Mouse (Mus musculus) stomach, embryonic 16.5 days (tissue): Measurements from ENCODE around the gene Espn. TPM values are rescaled to one million over a fixed set of nuclear protein-coding genes. Genes with fewer than 3 reads are reported as not detected.

Experiments used
- ATAC-seq: fragments of 200-750 bp; cut with Nextera tagmentation; 2 replicates; pipeline ENCODE4 v1.8.0; 2017; ENCODE audit warnings: moderate number of reproducible peaks, moderate TSS enrichment; ENCODE audit not compliant: insufficient read depth, low FRiP score
- H3K27ac ChIP-seq: fragments of 300-500 bp; sonication (generic); 2 replicates; pipeline ENCODE4 v1.5.1; 2014; ENCODE audit warnings: low read length
- H3K27me3 ChIP-seq: fragments of 300-500 bp; sonication (generic); 2 replicates; pipeline ENCODE4 v1.6.1; 2014; ENCODE audit warnings: low read length, control low read depth, mixed read lengths; ENCODE audit not compliant: control insufficient read depth, insufficient read depth
- H3K36me3 ChIP-seq: fragments of 300-500 bp; sonication (generic); 2 replicates; pipeline ENCODE4 v1.6.1; 2014; ENCODE audit warnings: low read length; ENCODE audit not compliant: control insufficient read depth, insufficient read depth
- H3K4me1 ChIP-seq: fragments of 300-500 bp; sonication (generic); 2 replicates; pipeline ENCODE4 v1.6.1; 2014; ENCODE audit warnings: low read length, control low read depth, mixed read lengths; ENCODE audit not compliant: control insufficient read depth, insufficient read depth
- H3K4me2 ChIP-seq: fragments of 300-500 bp; sonication (generic); 2 replicates; pipeline ENCODE4 v1.6.1; 2014; ENCODE audit warnings: low read depth, low read length, mixed read lengths
- H3K4me3 ChIP-seq: fragments of 300-500 bp; sonication (generic); replicated peaks from 2 replicates; pipeline ENCODE4 v1.5.1; 2014; ENCODE audit warnings: mild to moderate bottlenecking, low read length
- H3K9ac ChIP-seq: fragments of 300-500 bp; sonication (generic); 2 replicates; pipeline ENCODE4 v1.6.1; 2014; ENCODE audit warnings: low read length
- H3K9me3 ChIP-seq: fragments of 300-500 bp; sonication (generic); replicated peaks from 2 replicates; pipeline ENCODE4 v1.6.1; 2016; ENCODE audit warnings: low read length, control low read depth; ENCODE audit not compliant: control insufficient read depth
- WGBS: fragments of 180-500 bp; shearing (Covaris S2); extraction: QIAGEN DNeasy Blood & Tissue Kit; methylation state at CpG from one replicate; pipeline ENCODE4 v1.1.7; 2014; 5-methylcytosine and 5-hydroxymethylcytosine counted together
- polyA plus RNA-seq: library from polyadenylated mRNA; unstranded; fragments of >200 nt; fragmentation: Nextera tagmentation; extraction: Ambion mirVana; gene quantifications from 2 replicates; pipeline ENCODE4 v1.2.1, GENCODE M21; 2015

The Espn gene
- polyA plus RNA-seq, 1 experiment from 2014 or later, result 9.1 TPM

DNA sequence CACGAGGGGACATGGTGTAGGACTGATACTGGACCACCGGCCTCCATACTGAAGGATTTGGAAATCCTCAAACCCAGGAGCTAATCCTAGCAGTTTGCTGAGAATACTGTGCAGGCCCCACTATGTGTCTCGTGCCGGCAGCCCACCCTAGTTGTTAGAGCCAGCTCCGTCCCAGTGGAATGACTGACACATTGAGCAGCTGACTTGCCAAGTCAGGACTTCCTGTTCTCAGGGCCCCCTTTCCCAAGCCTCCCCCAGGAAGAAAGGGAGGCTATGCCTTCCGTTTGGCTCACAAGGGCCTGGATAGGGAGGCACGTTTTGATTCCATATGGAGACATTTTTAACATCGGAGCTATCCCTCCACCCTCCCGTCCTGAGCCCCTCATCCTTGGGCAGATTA lies 62.0 kb downstream of the Espn start:
- no peak for ATAC-seq
- peaks cover 19% of the 10 kb centered on the region for H3K4me1 ChIP-seq
- WGBS, result 79% methylated on average over 9 of the region's 9 CpGs
- no peaks in the 10 kb centered on the region for H3K36me3 ChIP-seq
- H3K9me3 ChIP-seq, result no peaks in the 10 kb centered on the region; the same call in 1 of the 2 replicates
- no peaks in the 10 kb centered on the region for H3K27me3 ChIP-seq
- H3K4me3 ChIP-seq, result no peak overlapping the region
- no peak overlapping the region for H3K4me2 ChIP-seq
- H3K27ac ChIP-seq, result no peak overlapping the region
- no peak overlapping the region for H3K9ac ChIP-seq

DNA sequence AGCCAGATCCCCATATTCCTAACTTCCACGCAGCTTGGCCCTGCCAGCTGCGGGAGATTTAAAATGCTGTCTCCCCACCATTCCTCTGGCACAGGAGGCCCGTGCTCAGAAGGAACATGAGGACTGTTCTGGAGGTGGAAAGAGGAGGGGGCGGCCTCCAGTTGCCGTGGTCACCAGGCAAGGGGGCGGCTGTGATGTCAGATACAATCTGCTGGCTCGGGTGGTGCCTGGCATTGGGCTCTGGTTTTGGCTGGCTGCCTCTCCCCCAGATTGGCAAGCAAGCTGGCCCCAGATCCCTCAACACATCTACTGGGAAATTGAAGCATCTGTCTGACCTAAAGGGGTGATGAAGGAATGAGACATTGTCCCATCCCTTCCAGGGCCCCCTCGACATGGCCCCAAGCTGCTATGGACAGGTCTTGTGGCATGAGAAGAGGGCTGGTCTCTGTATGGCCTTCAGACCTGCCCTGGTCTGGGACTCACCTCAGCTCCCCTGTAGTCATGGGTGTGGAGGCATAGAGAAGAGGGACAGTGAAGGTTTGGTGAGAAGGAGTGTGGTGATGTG lies 63.5 kb downstream of the Espn start:
- H3K4me3 ChIP-seq, result no peak overlapping the region
- H3K27me3 ChIP-seq, result no peaks in the 10 kb centered on the region
- 0 out of 2 replicates have a peak overlapping the region, but pooled peaks have one; percentile 90 for H3K9ac ChIP-seq
- no peaks in the 10 kb centered on the region; the same call in 1 of the 2 replicates for H3K9me3 ChIP-seq
- no peak for ATAC-seq
- 58% methylated on average over 8 of the region's 8 CpGs for WGBS
- no peaks in the 10 kb centered on the region for H3K36me3 ChIP-seq
- no peak overlapping the region for H3K27ac ChIP-seq
- peaks cover 19% of the 10 kb centered on the region for H3K4me1 ChIP-seq
- no peak overlapping the region; the same call in 1 of the 2 replicates for H3K4me2 ChIP-seq

DNA sequence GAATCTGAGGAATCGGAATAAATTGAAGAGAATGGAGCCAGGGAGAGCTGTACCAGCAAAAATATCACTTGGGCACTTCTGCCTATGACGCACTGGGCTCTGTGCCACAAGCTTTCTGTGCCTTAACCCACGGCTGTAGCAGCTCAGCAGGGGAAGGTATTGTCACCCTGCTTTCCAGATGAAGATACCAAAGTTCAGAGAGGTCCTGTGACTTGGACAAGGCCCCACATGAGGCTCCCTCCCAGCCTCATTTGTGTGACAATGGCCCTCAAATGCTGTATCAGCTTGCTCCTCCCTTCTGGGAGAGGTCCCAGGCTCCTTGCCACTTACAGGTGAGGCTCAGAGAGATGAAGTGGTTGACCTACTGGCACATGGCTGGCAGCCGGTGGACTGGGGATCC lies 64.0 kb downstream of the Espn start:
- H3K9ac ChIP-seq, result peak overlapping the region; percentile 90; the same call in 1 of the 2 replicates
- 53% methylated on average over 4 of the region's 4 CpGs for WGBS
- peaks cover 19% of the 10 kb centered on the region for H3K4me1 ChIP-seq
- no peaks in the 10 kb centered on the region for H3K27me3 ChIP-seq
- peak overlapping the region; percentile 81; the same call in 1 of the 2 replicates for H3K4me3 ChIP-seq
- H3K36me3 ChIP-seq, result no peaks in the 10 kb centered on the region
- H3K9me3 ChIP-seq, result no peaks in the 10 kb centered on the region; the same call in 1 of the 2 replicates
- H3K4me2 ChIP-seq, result peak overlapping the region; percentile 88
- H3K27ac ChIP-seq, result no peak overlapping the region
- ATAC-seq, result no peak

DNA sequence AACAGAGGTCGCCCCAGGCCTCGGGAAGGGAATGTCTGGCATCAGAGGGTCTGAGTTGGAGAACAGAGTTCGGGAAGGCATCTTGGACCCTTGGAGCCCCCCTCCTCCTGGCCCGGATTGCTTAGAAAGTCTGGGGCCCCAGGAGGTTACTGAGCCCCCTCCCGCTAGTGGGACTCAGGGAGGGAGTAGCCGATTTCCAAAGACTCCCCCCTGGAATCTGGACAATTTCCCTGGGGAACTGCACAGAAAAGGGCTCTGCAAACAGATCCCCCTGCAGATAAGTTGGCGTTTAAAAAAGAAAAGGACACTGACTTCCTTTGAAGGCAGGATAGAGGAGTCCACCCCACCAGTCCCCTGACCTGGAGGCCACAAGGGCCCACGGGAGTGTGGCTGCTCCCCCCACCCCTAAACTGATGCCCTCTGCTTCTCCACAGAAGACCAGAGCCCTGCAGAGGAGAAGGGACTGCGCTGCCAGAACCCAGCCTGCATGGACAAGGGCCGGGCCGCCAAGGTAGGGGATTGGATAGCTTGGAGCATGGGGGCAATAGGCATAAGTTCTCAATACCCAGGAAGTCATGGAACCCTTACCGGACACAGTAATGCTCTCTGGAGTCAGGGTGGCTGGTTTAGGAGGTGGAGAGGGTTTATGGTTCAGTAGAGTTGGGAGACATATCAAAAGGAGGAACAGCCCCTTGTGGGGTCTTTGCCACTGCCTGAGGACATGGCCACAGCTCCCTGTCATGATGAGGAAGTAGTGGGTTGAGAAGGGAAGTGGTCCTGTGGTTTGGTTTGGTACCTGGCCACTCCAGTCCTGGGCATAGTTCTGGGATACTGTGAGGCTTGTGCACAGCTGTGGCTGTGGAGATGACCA lies 64.7 kb downstream of the Espn start:
- no peak for ATAC-seq
- Histone ChIP-seq H3K4me3 (peak overlapping the region; percentile 81), H3K27ac (peak overlapping the region; percentile 58; the same call in 1 of the 2 replicates), H3K4me1 (peaks cover 15% of the 10 kb centered on the region), H3K4me2 (peak overlapping the region; percentile 88), H3K27me3 (no peaks in the 10 kb centered on the region), H3K9ac (peak overlapping the region; percentile 90), H3K36me3 (no peaks in the 10 kb centered on the region), H3K9me3 (no peaks in the 10 kb centered on the region; the same call in 1 of the 2 replicates)
- 7% methylated on average over 12 of the region's 12 CpGs for WGBS

DNA sequence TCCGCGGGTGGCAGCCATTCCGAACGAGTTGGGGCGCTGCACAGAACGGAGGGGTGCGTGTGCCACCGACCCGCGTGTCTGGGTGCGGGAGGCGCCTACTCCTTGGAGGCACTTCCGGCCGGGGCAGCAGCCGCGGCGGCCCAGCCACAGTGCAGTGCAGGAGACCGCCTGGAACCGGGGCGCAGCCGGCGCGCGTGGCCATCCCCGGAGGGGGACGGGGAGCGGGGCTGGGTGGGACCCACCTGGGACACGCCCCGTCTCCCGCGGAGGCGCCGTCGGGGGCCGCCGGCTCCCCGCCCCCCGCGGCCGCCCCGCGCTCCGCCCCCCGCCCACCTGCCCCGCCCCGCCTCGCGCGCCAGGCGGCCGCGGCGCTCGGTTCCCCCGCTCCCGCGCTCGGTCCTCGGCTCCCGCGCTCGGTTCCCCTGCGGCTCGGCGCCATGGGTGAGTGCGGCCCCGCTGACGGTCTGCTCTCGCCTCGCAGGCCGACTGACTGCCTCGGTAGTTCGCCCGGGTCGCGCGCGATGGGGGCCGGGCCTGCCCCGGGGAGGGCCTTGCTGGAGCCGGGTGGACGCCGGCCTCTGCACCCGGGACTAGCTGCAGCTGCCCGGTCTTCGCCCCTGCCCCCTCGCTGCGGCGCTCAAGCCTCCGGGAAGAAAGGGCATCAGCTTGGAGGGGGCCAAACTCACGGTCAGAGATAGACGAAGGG lies 65.5 kb downstream of the Espn start:
- peak overlapping the region; percentile 58; the same call in 1 of the 2 replicates for H3K27ac ChIP-seq
- no peaks in the 10 kb centered on the region for H3K36me3 ChIP-seq
- peak; percentile 88 for ATAC-seq
- WGBS, result under 1% methylated on average over 48 of the region's 92 CpGs
- H3K4me2 ChIP-seq, result peak overlapping the region; percentile 88
- peak overlapping the region; percentile 81 for H3K4me3 ChIP-seq
- no peaks in the 10 kb centered on the region; the same call in 1 of the 2 replicates for H3K9me3 ChIP-seq
- H3K9ac ChIP-seq, result peak overlapping the region; percentile 90
- no peaks in the 10 kb centered on the region for H3K27me3 ChIP-seq
- H3K4me1 ChIP-seq, result peaks cover 15% of the 10 kb centered on the region

DNA sequence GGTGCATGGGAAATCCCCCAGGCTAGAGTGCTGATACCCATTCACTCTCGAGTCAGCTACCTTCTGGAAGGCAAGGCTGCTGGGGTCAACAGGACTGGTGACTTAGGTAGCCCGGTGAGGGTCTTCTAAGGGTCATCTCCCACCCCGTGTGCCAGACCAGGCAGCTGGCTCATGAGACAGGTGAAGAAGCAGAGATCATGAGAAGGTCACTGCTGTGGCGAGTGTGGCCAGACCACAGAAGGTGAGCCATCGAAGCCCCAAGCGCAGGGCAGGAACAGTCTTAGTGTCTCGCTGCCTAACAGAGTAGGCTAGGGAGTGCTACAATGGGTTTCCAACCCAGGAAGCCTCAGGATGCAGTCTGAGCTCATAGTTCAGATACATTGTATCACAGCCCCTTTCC lies 67.6 kb downstream of the Espn start:
- Histone ChIP-seq H3K27me3 (no peaks in the 10 kb centered on the region), H3K4me3 (no peak overlapping the region), H3K4me1 (peaks cover 15% of the 10 kb centered on the region), H3K9me3 (no peaks in the 10 kb centered on the region; the same call in 1 of the 2 replicates), H3K36me3 (no peaks in the 10 kb centered on the region), H3K9ac (no peak overlapping the region), H3K4me2 (no peak overlapping the region), H3K27ac (no peak overlapping the region)
- ATAC-seq, result no peak
- WGBS, result 81% methylated on average over 7 of the region's 7 CpGs

DNA sequence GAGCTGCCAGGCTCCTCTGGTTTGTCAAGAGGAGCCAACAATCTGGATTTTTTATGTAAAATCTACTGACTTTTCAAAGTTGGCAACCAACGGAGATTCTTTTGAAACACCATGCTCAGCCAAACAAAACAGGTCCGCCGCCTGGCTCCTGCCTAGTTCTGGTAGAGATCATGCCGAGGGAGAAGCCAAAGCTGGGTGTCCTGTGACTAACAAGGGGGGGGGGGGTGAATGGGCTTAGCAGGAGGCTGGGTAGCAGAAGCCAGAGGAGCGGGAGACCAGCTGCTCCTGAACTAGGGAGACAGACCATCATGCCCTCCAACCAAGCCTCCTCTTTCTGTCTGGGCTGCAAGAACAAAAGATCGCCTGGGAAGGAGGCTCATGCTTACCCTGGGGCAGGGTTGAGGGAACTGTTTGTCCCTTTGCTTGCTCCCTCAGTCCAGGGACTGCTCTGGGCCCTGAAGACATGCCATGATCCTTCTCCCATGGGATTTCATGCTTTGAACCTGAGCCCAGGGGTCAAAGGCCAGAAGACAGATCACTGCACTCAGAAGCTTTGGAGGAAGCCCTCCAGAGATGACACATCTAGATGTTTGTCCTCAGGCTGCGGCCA lies 68.5 kb downstream of the Espn start:
- Histone ChIP-seq H3K36me3 (no peaks in the 10 kb centered on the region), H3K4me2 (no peak overlapping the region), H3K9me3 (no peaks in the 10 kb centered on the region; the same call in 1 of the 2 replicates), H3K27me3 (no peaks in the 10 kb centered on the region), H3K27ac (no peak overlapping the region), H3K9ac (no peak overlapping the region), H3K4me1 (peaks cover 15% of the 10 kb centered on the region), H3K4me3 (no peak overlapping the region)
- 58% methylated on average over 7 of the region's 7 CpGs for WGBS
- ATAC-seq, result no peak

DNA sequence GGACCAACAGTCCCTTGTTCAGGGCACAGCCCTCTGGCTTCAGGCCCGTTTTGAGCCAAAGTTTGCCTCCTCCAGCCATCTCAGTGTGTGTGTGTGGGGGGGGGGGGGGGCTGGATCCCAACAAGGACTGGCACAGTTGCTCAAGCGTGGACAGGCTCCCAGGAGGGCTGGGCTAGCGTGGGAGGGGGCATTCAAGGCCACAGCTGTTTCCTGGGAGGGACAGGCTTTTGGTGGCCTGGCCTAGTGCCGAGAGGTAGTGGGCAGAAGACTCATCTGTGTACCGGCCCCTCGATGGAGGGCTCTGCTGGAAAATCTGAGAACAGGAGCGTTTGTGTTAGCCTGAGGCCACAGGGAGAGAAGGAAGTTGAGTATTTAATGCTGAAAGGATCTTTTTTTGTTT lies 72.2 kb downstream of the Espn start:
- Histone ChIP-seq H3K4me1 (no peaks in the 10 kb centered on the region), H3K9ac (no peak overlapping the region), H3K4me3 (no peak overlapping the region), H3K27me3 (no peaks in the 10 kb centered on the region), H3K9me3 (no peaks in the 10 kb centered on the region; the same call in 1 of the 2 replicates), H3K27ac (no peak overlapping the region), H3K4me2 (no peak overlapping the region), H3K36me3 (no peaks in the 10 kb centered on the region)
- ATAC-seq, result no peak
- WGBS, result 63% methylated on average over 7 of the region's 7 CpGs
